Mouse (Mus musculus) stomach, postnatal 0 days (tissue): ENCODE data around the gene Acvr1b.

Experiments used
- CTCF ChIP-seq: IDR thresholded peaks from 2 replicates; pipeline ENCODE4 v1.5.1; 2016; ENCODE audit warnings: antibody characterized with exemption, low read depth, mild to moderate bottlenecking, moderate library complexity
- EP300 ChIP-seq: optimal IDR thresholded peaks from 2 replicates; pipeline ENCODE3; 2016; ENCODE audit warnings: antibody characterized with exemption

- TF ChIP-seq CTCF (no peak), EP300 (no peak)
These were observed 79.7 kb downstream of the Acvr1b start for GRCm38 (mm10) chr15:101253563-101253885.
